Mouse (Mus musculus): ENCODE data around the gene Fam168a.

- TF ChIP-seq CTCF (conservative IDR thresholded peaks at IDR 0.05; ENCODE audit: low read length) (no peak), POU5F1 (IDR thresholded peaks at IDR 0.05; ENCODE audit: borderline replicate concordance, low read length) (no peak), NANOG (IDR thresholded peaks at IDR 0.05; ENCODE audit: borderline replicate concordance, low read length) (no peak)
Observed at GRCm38 (mm10) chr7:100849508-100849907, 143.1 kb downstream of the Fam168a start.

Measured in E14TG2a.4 (cell line).